Mouse (Mus musculus): ENCODE results near the gene Gm10277. TPM values are rescaled to one million over a fixed set of nuclear protein-coding genes. Genes with fewer than 3 reads are reported as not detected.

Gene Gm10277
- polyA plus RNA-seq, 1 experiment from 2014 or later, result 1.0 TPM

DNA sequence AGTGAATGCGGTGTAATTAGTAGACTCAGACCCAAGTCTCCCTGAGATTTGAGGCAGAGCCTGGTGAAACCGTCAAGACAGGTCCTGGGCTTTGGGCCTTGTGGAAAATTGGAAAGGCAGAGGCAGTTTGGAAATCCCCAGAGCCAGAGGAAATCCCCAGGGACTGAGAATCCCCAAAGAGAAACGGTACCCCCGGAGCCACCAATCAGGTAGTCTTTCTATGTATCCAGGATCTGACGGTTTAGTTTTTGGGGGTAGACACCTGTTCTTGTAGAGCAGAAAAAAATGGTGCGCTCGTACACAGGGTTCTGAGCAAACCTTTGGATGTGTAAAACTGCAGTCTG is 5.0 kb upstream of the Gm10277 start:
- ATAC-seq (replicated peaks; ENCODE audit: low FRiP score, low TSS enrichment, low read depth), result no peak
- no peaks in the 10 kb centered on the region for H3K27me3 ChIP-seq (replicated peaks; ENCODE audit: control insufficient read depth, insufficient read depth, low read length)
- H3K4me1 ChIP-seq (replicated peaks; ENCODE audit: control insufficient read depth, insufficient read depth, low read length), result peaks cover 22% of the 10 kb centered on the region
- DNase-seq (ENCODE audit: low spot score), result no peak
- H3K27ac ChIP-seq (ENCODE audit: low read depth), result peak overlapping the region; percentile 43; the same call in 1 of the 2 replicates
- H3K9ac ChIP-seq (ENCODE audit: low read length), result no peak overlapping the region
- no peak overlapping the region; the same call in 1 of the 2 replicates for H3K4me2 ChIP-seq (ENCODE audit: low read length)
- no peak overlapping the region for H3K4me3 ChIP-seq (ENCODE audit: low read depth, low read length)
- H3K36me3 ChIP-seq (ENCODE audit: control insufficient read depth, insufficient read depth, low read length), result no peaks in the 10 kb centered on the region
- 74% methylated on average over 7 of the region's 7 CpGs for WGBS
- no peaks in the 10 kb centered on the region for H3K9me3 ChIP-seq (ENCODE audit: control insufficient read depth, low read length)

GRCm38 (mm10) chr11:77791752-77792565 is 4.4 kb upstream of the Gm10277 start:
- Histone ChIP-seq H3K4me3 (ENCODE audit: low read depth, low read length) (no peak overlapping the region), H3K27ac (ENCODE audit: low read depth) (peak overlapping the region; percentile 64; the same call in 1 of the 2 replicates), H3K4me1 (replicated peaks; ENCODE audit: control insufficient read depth, insufficient read depth, low read length) (peaks cover 22% of the 10 kb centered on the region), H3K4me2 (ENCODE audit: low read length) (no peak overlapping the region), H3K9me3 (ENCODE audit: control insufficient read depth, low read length) (no peaks in the 10 kb centered on the region), H3K27me3 (replicated peaks; ENCODE audit: control insufficient read depth, insufficient read depth, low read length) (no peaks in the 10 kb centered on the region), H3K36me3 (ENCODE audit: control insufficient read depth, insufficient read depth, low read length) (no peaks in the 10 kb centered on the region), H3K9ac (ENCODE audit: low read length) (no peak overlapping the region)
- ATAC-seq (replicated peaks; ENCODE audit: low FRiP score, low TSS enrichment, low read depth) (no peak), DNase-seq (ENCODE audit: low spot score) (peak; percentile 57)
- 59% methylated on average over 12 of the region's 12 CpGs for WGBS

DNA sequence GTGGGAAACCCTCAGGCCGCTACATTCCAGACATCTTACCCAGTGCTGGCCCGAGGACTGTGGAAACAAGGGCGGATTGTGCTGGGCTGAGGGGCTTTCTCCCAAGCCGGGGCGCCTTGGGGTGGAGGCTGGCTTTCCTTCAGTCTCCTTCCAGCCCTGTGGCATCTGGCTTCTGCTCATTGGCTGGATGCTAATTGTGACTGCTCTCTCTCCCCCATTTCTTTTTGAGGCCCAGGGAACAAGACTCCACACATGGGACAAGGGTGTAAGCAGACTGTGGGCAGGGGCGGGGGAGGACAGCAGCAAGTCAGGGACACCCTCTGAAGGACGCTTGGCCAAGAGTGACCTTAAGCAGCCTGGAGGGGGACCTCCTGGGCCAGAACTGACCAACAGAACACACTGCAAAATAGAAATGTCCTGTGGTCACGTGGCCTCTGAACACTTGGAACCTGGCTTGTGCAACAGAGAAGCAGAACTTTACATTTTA is 3.7 kb upstream of the Gm10277 start:
- H3K27me3 ChIP-seq (replicated peaks; ENCODE audit: control insufficient read depth, insufficient read depth, low read length), result no peaks in the 10 kb centered on the region
- 52% methylated on average over 8 of the region's 8 CpGs for WGBS
- peaks cover 23% of the 10 kb centered on the region for H3K4me1 ChIP-seq (replicated peaks; ENCODE audit: control insufficient read depth, insufficient read depth, low read length)
- H3K4me3 ChIP-seq (ENCODE audit: low read depth, low read length), result no peak overlapping the region
- no peak overlapping the region for H3K4me2 ChIP-seq (ENCODE audit: low read length)
- H3K9me3 ChIP-seq (ENCODE audit: control insufficient read depth, low read length), result no peaks in the 10 kb centered on the region
- H3K9ac ChIP-seq (ENCODE audit: low read length), result no peak overlapping the region
- ATAC-seq (replicated peaks; ENCODE audit: low FRiP score, low TSS enrichment, low read depth) (peak; percentile 51; the same call in 1 of the 2 replicates), DNase-seq (ENCODE audit: low spot score) (peak; percentile 55)
- H3K27ac ChIP-seq (ENCODE audit: low read depth), result peak overlapping the region; percentile 64
- no peaks in the 10 kb centered on the region for H3K36me3 ChIP-seq (ENCODE audit: control insufficient read depth, insufficient read depth, low read length)

GRCm38 (mm10) chr11:77790286-77790685 is 2.7 kb upstream of the Gm10277 start:
- ATAC-seq (replicated peaks; ENCODE audit: low FRiP score, low TSS enrichment, low read depth) (no peak), DNase-seq (ENCODE audit: low spot score) (no peak)
- Histone ChIP-seq H3K4me2 (ENCODE audit: low read length) (no peak overlapping the region), H3K4me1 (replicated peaks; ENCODE audit: control insufficient read depth, insufficient read depth, low read length) (peaks cover 33% of the 10 kb centered on the region), H3K9me3 (ENCODE audit: control insufficient read depth, low read length) (no peaks in the 10 kb centered on the region), H3K4me3 (ENCODE audit: low read depth, low read length) (no peak overlapping the region), H3K9ac (ENCODE audit: low read length) (no peak overlapping the region), H3K27ac (ENCODE audit: low read depth) (peak overlapping the region; percentile 64; the same call in 1 of the 2 replicates), H3K36me3 (ENCODE audit: control insufficient read depth, insufficient read depth, low read length) (no peaks in the 10 kb centered on the region), H3K27me3 (replicated peaks; ENCODE audit: control insufficient read depth, insufficient read depth, low read length) (no peaks in the 10 kb centered on the region)
- WGBS, result 38% methylated on average over 9 of the region's 9 CpGs

GRCm38 (mm10) chr11:77789512-77789911 is 2.0 kb upstream of the Gm10277 start:
- H3K4me1 ChIP-seq (replicated peaks; ENCODE audit: control insufficient read depth, insufficient read depth, low read length), result peaks cover 41% of the 10 kb centered on the region
- H3K9ac ChIP-seq (ENCODE audit: low read length), result no peak overlapping the region
- DNase-seq (ENCODE audit: low spot score) (no peak), ATAC-seq (replicated peaks; ENCODE audit: low FRiP score, low TSS enrichment, low read depth) (no peak)
- H3K4me2 ChIP-seq (ENCODE audit: low read length), result no peak overlapping the region
- H3K36me3 ChIP-seq (ENCODE audit: control insufficient read depth, insufficient read depth, low read length), result no peaks in the 10 kb centered on the region
- H3K27ac ChIP-seq (ENCODE audit: low read depth), result no peak overlapping the region
- no peaks in the 10 kb centered on the region for H3K27me3 ChIP-seq (replicated peaks; ENCODE audit: control insufficient read depth, insufficient read depth, low read length)
- no peaks in the 10 kb centered on the region for H3K9me3 ChIP-seq (ENCODE audit: control insufficient read depth, low read length)
- H3K4me3 ChIP-seq (ENCODE audit: low read depth, low read length), result no peak overlapping the region
- WGBS, result 77% methylated on average over 5 of the region's 5 CpGs

- H3K9ac ChIP-seq (ENCODE audit: low read length), result peak overlapping the region; percentile 14; the same call in 1 of the 2 replicates
- H3K9me3 ChIP-seq (ENCODE audit: control insufficient read depth, low read length), result no peaks in the 10 kb centered on the region
- H3K27ac ChIP-seq (ENCODE audit: low read depth), result peak overlapping the region; percentile 83
- H3K4me1 ChIP-seq (replicated peaks; ENCODE audit: control insufficient read depth, insufficient read depth, low read length), result peaks cover 45% of the 10 kb centered on the region
- H3K4me2 ChIP-seq (ENCODE audit: low read length), result 0 out of 2 replicates have a peak overlapping the region, but pooled peaks have one; percentile 4
- ATAC-seq (replicated peaks; ENCODE audit: low FRiP score, low TSS enrichment, low read depth), result peak; percentile 79
- H3K36me3 ChIP-seq (ENCODE audit: control insufficient read depth, insufficient read depth, low read length), result no peaks in the 10 kb centered on the region
- WGBS, result 48% methylated on average over 7 of the region's 7 CpGs
- DNase-seq (ENCODE audit: low spot score), result peak; percentile 73
- H3K4me3 ChIP-seq (ENCODE audit: low read depth, low read length), result no peak overlapping the region
- H3K27me3 ChIP-seq (replicated peaks; ENCODE audit: control insufficient read depth, insufficient read depth, low read length), result no peaks in the 10 kb centered on the region
Observed at GRCm38 (mm10) chr11:77785768-77786561, 1.6 kb downstream of the Gm10277 start.

DNA sequence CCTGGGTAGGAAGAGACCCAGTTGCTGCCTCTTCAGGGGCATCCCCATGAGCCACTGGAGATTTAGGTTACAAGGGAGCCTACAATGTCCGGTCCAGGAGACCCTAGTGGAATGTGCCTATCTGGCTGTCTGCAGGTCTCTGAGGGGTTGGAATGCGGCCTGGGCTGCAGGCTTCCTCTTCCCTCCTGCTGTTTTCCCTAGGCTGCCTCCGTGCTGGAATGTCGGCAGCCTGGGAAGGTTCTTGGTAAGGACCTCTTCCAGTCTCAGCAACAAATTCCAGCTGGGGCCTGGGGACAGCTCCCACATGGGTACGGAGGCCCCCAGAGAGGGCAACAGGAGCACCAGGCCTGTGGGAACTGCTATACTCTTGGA is 2.2 kb downstream of the Gm10277 start:
- H3K4me2 ChIP-seq (ENCODE audit: low read length), result 0 out of 2 replicates have a peak overlapping the region, but pooled peaks have one; percentile 4
- no peak overlapping the region for H3K4me3 ChIP-seq (ENCODE audit: low read depth, low read length)
- H3K9ac ChIP-seq (ENCODE audit: low read length), result no peak overlapping the region
- H3K27ac ChIP-seq (ENCODE audit: low read depth), result peak overlapping the region; percentile 83
- DNase-seq (ENCODE audit: low spot score) (no peak), ATAC-seq (replicated peaks; ENCODE audit: low FRiP score, low TSS enrichment, low read depth) (peak; percentile 17)
- H3K27me3 ChIP-seq (replicated peaks; ENCODE audit: control insufficient read depth, insufficient read depth, low read length), result no peaks in the 10 kb centered on the region
- H3K4me1 ChIP-seq (replicated peaks; ENCODE audit: control insufficient read depth, insufficient read depth, low read length), result peaks cover 44% of the 10 kb centered on the region
- H3K9me3 ChIP-seq (ENCODE audit: control insufficient read depth, low read length), result no peaks in the 10 kb centered on the region
- 13% methylated on average over 5 of the region's 5 CpGs for WGBS
- H3K36me3 ChIP-seq (ENCODE audit: control insufficient read depth, insufficient read depth, low read length), result no peaks in the 10 kb centered on the region

DNA sequence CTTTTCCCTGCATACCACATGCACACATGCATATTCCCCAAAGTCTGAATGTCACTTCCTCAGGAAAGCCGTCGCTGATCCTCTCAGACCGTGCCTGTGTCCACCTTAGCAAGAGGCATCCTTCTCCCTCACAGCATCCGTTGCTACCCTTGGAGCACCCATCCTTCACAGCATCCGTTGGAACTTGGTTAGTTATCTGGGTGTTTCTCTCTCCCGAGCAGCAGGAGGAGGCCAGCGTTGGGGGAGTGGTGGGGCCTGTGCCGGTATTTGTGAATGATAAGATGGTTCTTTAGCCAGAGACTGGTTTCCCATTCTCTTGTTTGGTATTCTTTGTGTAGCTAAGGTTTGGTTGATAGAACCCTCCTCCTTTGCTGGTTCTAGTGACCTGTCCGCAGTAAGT is 2.7 kb downstream of the Gm10277 start:
- no peaks in the 10 kb centered on the region for H3K9me3 ChIP-seq (ENCODE audit: control insufficient read depth, low read length)
- DNase-seq (ENCODE audit: low spot score) (no peak), ATAC-seq (replicated peaks; ENCODE audit: low FRiP score, low TSS enrichment, low read depth) (no peak)
- WGBS, result 71% methylated on average over 9 of the region's 9 CpGs
- H3K27me3 ChIP-seq (replicated peaks; ENCODE audit: control insufficient read depth, insufficient read depth, low read length), result no peaks in the 10 kb centered on the region
- peaks cover 42% of the 10 kb centered on the region for H3K4me1 ChIP-seq (replicated peaks; ENCODE audit: control insufficient read depth, insufficient read depth, low read length)
- no peak overlapping the region for H3K4me2 ChIP-seq (ENCODE audit: low read length)
- no peaks in the 10 kb centered on the region for H3K36me3 ChIP-seq (ENCODE audit: control insufficient read depth, insufficient read depth, low read length)
- H3K4me3 ChIP-seq (ENCODE audit: low read depth, low read length), result no peak overlapping the region
- peak overlapping the region; percentile 83; the same call in 1 of the 2 replicates for H3K27ac ChIP-seq (ENCODE audit: low read depth)
- H3K9ac ChIP-seq (ENCODE audit: low read length), result no peak overlapping the region

Data from intestine, embryonic 14.5 days (tissue).